Comparison of ENCODE assay signal across 15 mouse cellular contexts in genomic region chr9:57449715-57450114, GRCm38 (mm10). TPM values are rescaled to one million over a fixed set of nuclear protein-coding genes. Genes with fewer than 3 reads are reported as not detected.
DNase-seq lines count a peak whose midpoint lies in the region; ATAC-seq and TF ChIP-seq lines count a peak whose summit lies in the region.
"Had no signal": no experiment of that assay in that cellular context is flagged by ENCODE, and none has a peak within 500 bp of the region (broad histone marks: within the 10 kb centered on the region; RNA-seq: fewer than 3 reads in every experiment).

No protein-coding gene starts in this region.

- H3K27ac ChIP-seq in liver, adult 2 months (replicated peaks; ENCODE audit: insufficient read depth, low read depth, low read length) = no peak overlapping the region
- no peak overlapping the region for H3K27ac ChIP-seq in liver, embryonic 11.5 days (ENCODE audit: low read depth, low read length)
- H3K27ac ChIP-seq: limb, embryonic 10.5 days; stomach, embryonic 15.5 days had no signal

- H3K27me3 ChIP-seq in liver, adult 2 months (ENCODE audit: control insufficient read depth, insufficient read depth, low read length) = no peaks in the 10 kb centered on the region
- H3K27me3 ChIP-seq in liver, embryonic 11.5 days (replicated peaks; ENCODE audit: control insufficient read depth, insufficient read depth, low read length) = no peaks in the 10 kb centered on the region
- H3K27me3 ChIP-seq: stomach, embryonic 15.5 days had no signal

- ATAC-seq in liver, embryonic 11.5 days (replicated peaks; ENCODE audit: low FRiP score) = no peak
- ATAC-seq in megakaryocyte-erythroid progenitor cell, adult 5-6 weeks (replicated peaks; ENCODE audit: low FRiP score, low TSS enrichment, poor library complexity, severe bottlenecking) = no peak
- ATAC-seq: intestine, embryonic 16.5 days had no signal

- H3K4me1 ChIP-seq in liver, adult 2 months (ENCODE audit: control insufficient read depth, insufficient read depth, low read length) = no peaks in the 10 kb centered on the region
- H3K4me1 ChIP-seq in liver, embryonic 11.5 days (replicated peaks; ENCODE audit: control insufficient read depth, insufficient read depth, low read length) = no peaks in the 10 kb centered on the region
- H3K4me1 ChIP-seq: limb, embryonic 10.5 days; stomach, embryonic 15.5 days had no signal

- peaks cover 2% of the 10 kb centered on the region; the same call in 1 of the 2 replicates for H3K36me3 ChIP-seq in liver, adult 2 months (ENCODE audit: control insufficient read depth, insufficient read depth, low read length)
- H3K36me3 ChIP-seq in liver, embryonic 11.5 days (ENCODE audit: control insufficient read depth, insufficient read depth, low read length) = peaks cover 2% of the 10 kb centered on the region; the same call in 1 of the 2 replicates
- H3K36me3 ChIP-seq: limb, embryonic 10.5 days had no signal

- peak; percentile 27 for DNase-seq in adrenal gland, postnatal 14 days
- no peak for DNase-seq in adrenal gland, postnatal 4 days (ENCODE audit: low spot score in 2 of 2)
- DNase-seq in liver, adult 2 months (ENCODE audit: extremely low read depth, low read depth, low spot score) = no peak
- no peak for DNase-seq in liver, embryonic 11.5 days (ENCODE audit: low spot score)
- DNase-seq in 3T3-L1 (ENCODE audit: low read depth, low spot score) (peak; percentile 21), ZHBTc4 (ENCODE audit: low read depth, low spot score) (peak; percentile 65)
- no peak for DNase-seq in testis, postnatal 10 days (ENCODE audit: low spot score)
- DNase-seq: cerebellum, postnatal 36 days; lung, postnatal 10 days; right cerebral cortex, adult 18-20 months had no signal

- H3K4me2 ChIP-seq in liver, embryonic 11.5 days = no peak overlapping the region
- H3K4me2 ChIP-seq: stomach, embryonic 15.5 days had no signal

- 0 out of 2 replicates have a peak, but pooled peaks have one; percentile 3 for TF ChIP-seq CTCF in liver, adult 2 months (IDR thresholded peaks at IDR 0.05; ENCODE audit: low read depth, low read length)

- no peak for TF ChIP-seq POLR2A in liver, adult 2 months (IDR thresholded peaks at IDR 0.05; ENCODE audit: extremely low read depth, insufficient read depth, low read length)

- no peak overlapping the region for H3K4me3 ChIP-seq in liver, adult 2 months (ENCODE audit: insufficient read depth, low read depth, low read length)
- no peak overlapping the region for H3K4me3 ChIP-seq in liver, embryonic 11.5 days (ENCODE audit: low read depth, low read length)
- H3K4me3 ChIP-seq: limb, embryonic 10.5 days; myocyte; stomach, embryonic 15.5 days had no signal

- no peak overlapping the region for H3K9ac ChIP-seq in liver, adult 2 months (ENCODE audit: low read depth, low read length)
- H3K9ac ChIP-seq in liver, embryonic 11.5 days (ENCODE audit: low read depth, low read length) = no peak overlapping the region
- H3K9ac ChIP-seq: stomach, embryonic 15.5 days had no signal

- 0 out of 2 replicates have a peak, but pooled peaks cover 2% of the 10 kb centered on the region for H3K79me2 ChIP-seq in liver, adult 2 months (ENCODE audit: control insufficient read depth, insufficient read depth, low read length)

- WGBS in liver, adult 2 months = 61% methylated on average over 1 of the region's 1 CpGs
- 69% methylated on average over 1 of the region's 1 CpGs for WGBS in liver, embryonic 11.5 days

- no peaks in the 10 kb centered on the region for H3K9me3 ChIP-seq in liver, embryonic 11.5 days (ENCODE audit: control insufficient read depth, low read length)
- H3K9me3 ChIP-seq: limb, embryonic 10.5 days; stomach, embryonic 15.5 days had no signal

RNA-seq across cellular contexts. Expression of gene Ppcdc, which starts 9.8 kb away (rescaled TPM):
- 19.8 and 24.6 TPM in 2 replicates for total RNA-seq in adrenal gland, postnatal 14 days (2021)
- 10 to 100 TPM; 22.4 to 25.1 TPM for total RNA-seq in adrenal gland, postnatal 4 days (2021)
- total RNA-seq in liver, adult 2 months (2014; rRNA removed) = 10.9 and 11.3 TPM in 2 replicates
- 25.2 and 42.4 TPM in 2 replicates for polyA plus RNA-seq in liver, adult 2 months (2012; rRNA removed)
- 19.9 and 22.0 TPM in 2 replicates for polyA plus RNA-seq in liver, embryonic 11.5 days (2014; fragmentation: Nextera tagmentation; extraction: Ambion mirVana)
- 22.1 and 34.8 TPM in 2 replicates for total RNA-seq in megakaryocyte-erythroid progenitor cell, adult 5-6 weeks (2014; fragmentation: Nextera tagmentation)
- 10.5 and 13.9 TPM in 2 replicates for total RNA-seq in megakaryocyte-erythroid progenitor cell, adult 5-6 weeks (2017)

RNA-seq across cellular contexts. Expression of gene Scamp5, which starts 18.1 kb away (rescaled TPM):
- 11.0 and 13.1 TPM in 2 replicates for total RNA-seq in adrenal gland, postnatal 14 days (2021)
- total RNA-seq in adrenal gland, postnatal 4 days (2021) = 10 to 100 TPM; 27.7 to 29.8 TPM
- total RNA-seq in liver, adult 2 months (2014; rRNA removed) = 10.3 and 12.7 TPM in 2 replicates
- 13.7 and 18.2 TPM in 2 replicates for polyA plus RNA-seq in liver, adult 2 months (2012; rRNA removed)
- 9.7 and 12.8 TPM in 2 replicates for polyA plus RNA-seq in liver, embryonic 11.5 days (2014; fragmentation: Nextera tagmentation; extraction: Ambion mirVana)
- total RNA-seq in megakaryocyte-erythroid progenitor cell, adult 5-6 weeks (2014; fragmentation: Nextera tagmentation) = not detected in 2 replicates
- total RNA-seq in megakaryocyte-erythroid progenitor cell, adult 5-6 weeks (2017) = not detected in 2 replicates

RNA-seq across cellular contexts. Expression of gene Rpp25, which starts 54.1 kb away (rescaled TPM):
- 2.2 and 2.7 TPM in 2 replicates for total RNA-seq in adrenal gland, postnatal 14 days (2021)
- 1 to 10 TPM; 6.2 to 6.9 TPM for total RNA-seq in adrenal gland, postnatal 4 days (2021)
- total RNA-seq in liver, adult 2 months (2014; rRNA removed) = not detected in 2 replicates
- polyA plus RNA-seq in liver, adult 2 months (2012; rRNA removed) = not detected in 2 replicates
- polyA plus RNA-seq in liver, embryonic 11.5 days (2014; fragmentation: Nextera tagmentation; extraction: Ambion mirVana) = 2.1 and 3.1 TPM in 2 replicates
- total RNA-seq in megakaryocyte-erythroid progenitor cell, adult 5-6 weeks (2014; fragmentation: Nextera tagmentation) = not detected in 2 replicates
- not detected in 2 replicates for total RNA-seq in megakaryocyte-erythroid progenitor cell, adult 5-6 weeks (2017)

Comparison
In these comparisons a context has a peak if more than half of its experiments do, and no peak if none do; other contexts are left out.
1. DNase-seq: peak in adrenal gland, postnatal 14 days (single experiment), 3T3-L1 (single experiment) and ZHBTc4 (single experiment); none in adrenal gland, postnatal 4 days (0 of 2), liver, adult 2 months (single experiment), liver, embryonic 11.5 days (single experiment) and testis, postnatal 10 days (single experiment).
2. RNA of gene Scamp5, which starts 18.1 kb away (total RNA-seq): 27.7 to 29.8 TPM in adrenal gland, postnatal 4 days, 11.0 to 13.1 TPM in adrenal gland, postnatal 14 days and 10.3 to 12.7 TPM in liver, adult 2 months; not detected in megakaryocyte-erythroid progenitor cell, adult 5-6 weeks; every median in the first group is over 10 times any median in the second.